Mouse (Mus musculus) right cerebral cortex, postnatal 10 days (tissue): Measurements from ENCODE around the gene Mob3c.

Experiments used
- DNase-seq, 2 experiments: peaks; one replicate each; pipeline ENCODE4 v3.0.0; 2021; ENCODE audit warnings: low spot score in 2 of 2

Gene Mob3c

DNA sequence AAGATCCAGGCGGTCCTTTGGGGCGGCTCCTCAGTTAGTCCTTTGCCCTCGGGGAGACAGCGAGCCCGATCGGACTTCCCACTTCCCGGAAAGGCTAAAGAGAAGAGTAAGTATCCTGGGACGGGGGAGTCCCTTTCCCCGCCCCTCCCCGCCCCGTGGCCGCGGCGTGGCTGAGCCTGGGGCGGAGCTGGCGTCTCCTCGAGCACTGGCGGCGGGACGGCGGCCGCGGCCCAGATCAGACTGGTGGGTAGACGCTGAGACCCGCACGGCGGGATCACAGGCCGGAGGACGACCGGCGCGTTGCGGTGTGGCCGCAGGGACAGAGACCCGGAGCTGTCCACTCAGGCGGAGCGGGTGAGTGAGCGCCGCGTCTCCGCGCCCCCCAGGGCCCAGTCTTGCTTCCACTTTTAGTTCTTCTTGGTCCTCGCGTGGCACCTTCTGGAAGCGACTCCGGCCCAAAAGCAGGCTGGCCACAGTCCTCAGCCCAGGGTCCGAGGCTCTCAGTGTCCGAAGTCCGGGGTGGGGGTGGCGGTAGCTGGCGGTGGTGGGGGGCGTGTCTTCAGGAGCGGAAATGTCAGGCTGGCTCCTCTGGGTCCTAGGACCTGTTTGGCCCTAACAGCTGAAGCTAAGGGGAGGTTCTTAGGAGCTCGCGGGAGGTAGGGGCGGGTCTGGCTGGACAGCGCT lies at the start of gene Mob3c:
Gene Mob3c (plus strand): TSS at position 205 of the 684 bp plus-strand sequence.
- DNase-seq: peak; percentile 60 to 64

DNA sequence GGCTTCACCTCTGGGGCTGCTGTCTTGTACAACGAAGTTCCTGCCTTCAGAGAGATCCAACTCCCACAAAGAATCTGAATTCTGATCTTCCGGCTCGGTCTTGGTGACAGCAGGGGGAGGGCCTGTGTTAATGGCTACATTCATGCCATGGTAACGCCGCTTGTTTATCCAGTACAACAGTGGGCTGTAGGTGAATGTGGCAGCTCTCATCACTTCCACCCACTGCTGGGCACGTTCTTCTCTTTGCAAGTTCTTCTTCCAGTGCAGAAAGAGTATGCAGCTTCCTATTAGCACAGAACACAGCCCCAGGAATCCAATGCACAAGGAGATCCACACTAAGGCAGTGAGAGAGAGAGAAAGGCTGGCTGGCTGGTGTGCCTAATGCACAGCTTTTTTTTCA lies 47.6 kb upstream of the Mob3c start:
- no peak for DNase-seq

DNA sequence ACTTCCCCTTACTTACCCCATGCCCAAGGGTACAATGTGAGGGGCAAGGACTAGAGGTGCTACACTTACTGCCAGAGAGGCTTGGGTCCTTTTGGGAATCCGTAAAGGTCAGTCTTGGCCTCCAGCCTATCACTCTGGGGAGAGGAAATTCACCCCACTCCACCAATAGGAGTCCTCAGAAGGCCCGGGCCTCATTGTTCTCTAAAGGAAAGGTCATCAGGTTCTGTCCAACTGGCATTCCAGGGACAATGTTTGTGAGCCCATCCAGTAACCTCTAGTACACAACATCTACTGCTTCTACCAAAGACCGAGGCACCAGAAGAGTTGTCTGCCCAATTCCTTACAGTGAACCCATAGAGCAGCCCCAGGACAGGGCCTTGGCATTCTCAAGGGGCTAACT lies 47.0 kb upstream of the Mob3c start, which contains the start of gene Tex38:
Gene Tex38 (minus strand): TSS at position 101 of the 400 bp plus-strand sequence.
- no peak for DNase-seq

DNA sequence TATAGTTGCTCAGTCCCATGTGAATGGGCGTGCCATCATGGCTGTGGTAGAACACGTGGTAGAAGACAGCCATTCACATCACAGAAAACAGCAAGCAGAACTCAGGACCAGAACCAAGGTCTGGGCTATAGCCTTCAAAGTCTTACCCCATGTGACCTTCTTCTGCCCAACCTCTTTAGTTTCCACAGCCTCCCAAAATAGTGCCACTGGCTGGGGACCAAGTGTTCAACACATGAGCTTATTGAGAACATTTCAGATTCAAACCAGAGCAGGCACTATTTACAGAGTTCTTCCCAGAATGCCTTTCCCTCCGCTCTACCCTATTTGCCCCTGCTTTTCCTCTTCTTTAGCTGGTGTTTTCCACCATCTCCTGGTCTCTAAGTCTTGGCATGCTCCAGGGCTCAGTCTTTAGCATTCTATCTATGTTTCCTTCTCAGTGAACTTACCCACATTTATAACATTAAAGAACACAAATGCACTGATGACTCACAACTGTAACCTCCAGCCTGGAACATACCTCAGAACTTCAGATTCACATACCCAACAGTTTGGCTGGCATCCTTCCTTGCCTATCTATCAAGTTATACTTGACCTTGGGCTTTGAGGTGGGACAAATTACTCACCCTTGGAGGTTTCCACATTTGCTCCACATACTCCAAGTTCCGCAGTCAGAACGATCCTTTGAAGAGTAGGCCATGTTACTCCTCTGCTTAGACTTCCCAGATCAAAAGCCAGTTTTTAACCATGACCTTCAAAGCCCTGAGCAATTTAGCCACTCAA lies 45.7 kb upstream of the Mob3c start:
- no peak for DNase-seq

DNA sequence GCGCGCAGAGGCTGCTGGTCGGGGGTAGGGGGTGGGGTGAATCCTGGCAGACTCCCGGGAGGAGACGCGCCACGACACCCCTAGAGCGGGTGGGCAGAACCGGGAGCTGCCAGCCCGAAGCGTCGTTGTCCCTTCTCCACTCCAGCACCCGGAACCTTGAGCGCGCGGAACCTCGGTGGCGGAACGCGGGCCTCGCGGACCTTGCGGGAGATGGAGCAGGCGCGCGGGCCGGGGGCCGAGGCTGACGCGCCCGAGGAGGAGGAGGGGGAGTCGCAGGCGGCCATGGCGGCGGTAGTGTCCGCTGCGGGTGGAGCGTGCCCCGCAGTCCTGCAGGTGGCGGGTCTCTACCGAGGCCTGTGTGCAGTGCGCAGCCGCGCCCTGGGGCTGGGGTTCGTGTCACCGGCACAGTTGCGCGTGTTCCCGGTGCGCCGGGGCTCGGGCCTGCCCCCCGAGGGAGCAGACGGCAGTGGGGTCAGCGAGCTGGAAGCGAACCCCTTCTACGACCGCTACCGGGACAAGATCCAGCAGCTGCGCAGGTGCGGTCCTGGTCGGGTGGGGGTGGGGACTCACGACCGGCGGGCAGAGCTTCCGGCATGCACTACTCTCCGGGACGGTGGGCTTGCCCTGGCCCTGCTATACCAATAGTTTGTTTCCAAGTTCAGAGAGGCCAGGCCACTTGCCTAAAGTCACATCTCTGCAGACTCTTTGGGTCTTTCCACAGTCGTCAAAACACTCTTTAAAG lies 43.0 kb upstream of the Mob3c start, which contains the start of gene Atpaf1:
Gene Atpaf1 (plus strand): TSS at position 44 of the 742 bp plus-strand sequence.
- peak; percentile 87 to 90 for DNase-seq

DNA sequence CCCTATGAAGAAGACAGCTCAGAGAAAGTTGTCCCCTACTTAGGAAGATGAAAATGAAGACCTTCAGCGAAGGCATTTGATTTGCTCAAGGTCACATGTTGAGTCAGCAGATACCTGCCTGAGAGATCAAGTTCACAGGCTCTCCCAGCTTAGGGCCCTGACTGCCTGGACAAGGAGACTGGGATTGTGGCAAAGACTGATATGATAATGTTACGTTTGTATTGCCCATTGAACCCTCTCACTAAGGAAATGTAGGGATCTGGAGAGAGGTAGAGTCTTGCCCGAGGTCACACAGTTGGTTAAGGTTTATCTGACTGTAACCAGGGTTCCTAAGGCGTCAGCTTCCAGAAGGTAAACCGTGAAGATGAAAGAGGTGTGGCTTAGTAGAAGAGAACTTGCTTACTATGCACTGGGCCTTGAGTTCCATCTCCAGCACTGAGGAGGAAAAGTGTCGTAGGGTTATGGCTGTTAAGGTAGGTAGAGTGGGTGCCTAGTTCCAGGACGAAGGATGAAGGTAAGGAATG lies 42.3 kb upstream of the Mob3c start:
- no peak for DNase-seq

DNA sequence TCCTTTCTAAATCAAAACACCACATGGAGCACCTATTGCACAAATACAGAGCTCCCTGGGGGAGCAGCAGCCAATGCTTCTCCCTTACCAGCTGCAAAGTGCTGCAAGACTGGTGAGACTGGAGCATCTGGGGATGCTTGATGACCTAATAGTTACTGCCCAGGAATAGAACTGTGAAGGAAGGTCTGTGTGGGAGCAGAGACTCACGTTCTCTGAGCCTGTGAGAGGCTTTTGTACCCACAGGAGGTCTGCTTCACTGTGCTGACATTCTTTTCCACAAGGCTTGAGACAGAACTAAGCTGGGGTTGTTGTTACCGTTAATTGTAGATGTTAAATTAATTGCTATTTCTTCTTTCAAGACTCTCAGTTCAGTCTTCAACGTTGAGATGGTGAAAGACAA lies 37.0 kb upstream of the Mob3c start:
- no peak for DNase-seq

DNA sequence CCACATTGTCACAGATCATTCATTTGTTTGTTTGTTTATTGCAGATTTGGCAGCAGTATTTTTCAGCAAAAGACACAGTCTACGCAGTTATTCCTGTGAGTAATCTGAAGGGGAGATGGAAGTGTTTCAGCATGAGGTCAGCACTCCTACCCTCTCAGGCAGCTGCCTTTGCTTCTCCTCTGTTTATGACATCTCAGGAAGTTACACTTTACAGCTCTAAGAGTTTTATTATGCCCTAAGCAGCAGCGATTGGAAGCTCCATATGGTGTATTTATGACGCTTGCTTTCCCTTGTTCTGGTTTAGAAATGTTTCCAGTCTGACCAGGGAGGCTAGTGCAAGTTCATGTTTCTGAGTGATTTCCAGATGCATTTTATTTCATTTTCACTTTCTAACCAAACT lies 32.5 kb upstream of the Mob3c start:
- DNase-seq: no peak

DNA sequence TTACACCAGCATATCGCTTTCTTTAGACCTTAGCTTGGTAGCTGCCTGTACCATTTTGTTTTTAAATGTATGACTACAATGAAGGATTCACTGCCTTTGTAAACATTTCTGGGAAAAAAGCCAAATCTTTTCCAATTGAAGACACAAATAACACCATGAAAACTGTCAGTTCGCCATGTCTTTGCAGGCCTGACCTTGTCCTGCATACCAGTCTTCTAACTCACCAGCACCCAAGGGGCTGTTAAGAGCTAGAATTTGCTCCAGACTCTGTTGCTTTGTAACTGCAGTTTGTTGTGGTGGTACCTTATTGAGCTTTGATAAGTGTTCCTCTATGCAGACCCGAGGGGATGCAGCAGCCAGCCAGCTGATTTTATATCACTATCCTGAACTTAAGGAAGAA lies 27.9 kb upstream of the Mob3c start:
- no peak for DNase-seq

DNA sequence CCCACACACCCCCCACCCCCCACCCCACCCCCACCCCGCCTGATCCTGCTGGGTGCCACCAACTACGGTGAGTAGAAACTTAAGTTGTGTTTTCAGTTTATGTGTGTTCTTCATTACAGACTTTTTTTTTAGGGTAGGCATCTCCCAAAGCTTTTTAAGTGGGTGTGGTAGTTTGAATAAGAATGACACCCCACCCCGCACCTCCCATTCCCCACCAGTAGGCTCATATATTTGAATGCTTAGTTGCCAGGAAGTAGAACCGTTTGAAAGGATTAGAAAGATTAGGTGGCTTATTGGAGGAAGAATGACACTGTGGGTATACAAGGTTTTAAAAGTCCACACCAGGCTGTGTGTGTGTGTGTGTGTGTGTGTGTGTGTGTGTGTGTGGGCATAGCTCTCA lies 15.6 kb upstream of the Mob3c start:
- no peak for DNase-seq

DNA sequence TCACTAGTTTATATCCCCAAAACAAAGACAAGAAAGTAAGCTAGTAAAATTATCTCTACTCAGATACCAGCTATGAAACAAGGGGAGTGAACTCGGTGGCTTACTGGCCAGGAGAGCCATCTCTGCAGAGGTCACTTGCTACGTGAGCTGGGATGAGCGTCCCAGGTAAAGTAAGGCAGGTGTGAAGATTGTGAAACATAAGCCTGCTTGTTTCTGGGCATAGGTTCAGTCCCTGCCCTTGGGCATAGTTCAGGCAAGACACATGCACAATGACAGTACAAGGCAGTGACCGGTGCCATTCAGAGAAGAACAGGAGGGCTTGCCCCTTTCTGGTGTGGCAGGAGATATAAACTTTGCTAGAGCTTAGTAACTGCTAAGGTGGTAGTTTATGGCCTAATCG lies 12.3 kb upstream of the Mob3c start:
- no peak for DNase-seq

DNA sequence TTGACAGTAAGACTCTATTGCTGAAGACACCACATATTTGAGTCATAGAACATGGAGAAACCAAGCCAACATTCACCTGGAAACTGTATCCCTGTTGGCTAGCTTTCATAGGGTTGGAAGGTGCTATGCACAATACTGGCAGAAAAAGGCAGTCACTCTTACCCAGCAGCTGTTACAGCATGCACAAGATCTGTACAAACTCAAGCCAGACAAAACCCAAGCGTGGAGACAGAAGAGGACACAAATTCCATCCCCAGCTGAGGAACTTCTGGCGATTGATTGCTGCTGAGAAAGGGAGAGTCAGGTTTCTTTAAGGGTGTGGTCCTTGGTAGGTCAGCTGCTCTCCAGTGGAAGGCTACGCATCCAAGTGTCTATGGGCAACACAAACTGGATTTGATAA lies 7.7 kb upstream of the Mob3c start:
- DNase-seq: no peak

DNA sequence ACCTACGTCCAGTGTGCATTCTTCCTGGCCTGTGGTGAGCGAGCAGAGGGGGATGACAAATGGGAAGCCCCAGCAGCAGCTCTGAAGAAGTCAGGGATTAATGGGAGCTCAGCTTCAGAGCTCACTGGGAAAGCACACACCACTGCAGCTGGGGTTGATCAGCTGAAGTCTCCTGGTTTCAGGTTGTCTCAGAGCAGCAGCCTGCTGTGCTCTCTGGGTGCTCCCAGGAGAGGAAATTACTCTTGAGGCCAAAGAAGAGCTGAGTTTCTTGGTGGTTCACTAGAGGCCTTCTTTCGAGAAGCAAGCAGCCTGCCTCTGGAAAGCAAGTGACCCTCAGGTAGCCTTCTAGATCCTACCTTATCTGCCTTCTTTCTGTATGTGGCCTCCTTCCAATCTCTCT lies 6.9 kb upstream of the Mob3c start:
- DNase-seq: no peak

DNA sequence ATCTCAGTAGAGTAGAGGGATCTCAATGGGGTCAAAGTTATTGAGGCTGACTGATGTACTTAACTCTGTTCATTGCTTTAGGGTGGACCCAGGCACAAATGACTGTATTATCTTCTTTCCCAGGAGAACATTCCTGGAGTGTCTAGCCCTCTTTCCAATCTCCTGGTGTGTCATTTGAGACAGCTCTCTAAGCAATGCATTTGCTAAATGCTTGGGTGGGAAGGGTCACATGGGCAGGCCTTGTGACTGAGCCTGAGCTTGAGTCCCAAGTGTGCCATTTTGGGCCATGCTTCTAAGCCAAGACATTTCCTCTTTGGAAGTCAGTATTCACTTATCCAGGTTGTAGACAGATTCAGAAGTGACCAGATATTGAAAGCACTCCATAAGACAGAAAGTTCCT lies 6.5 kb upstream of the Mob3c start:
- DNase-seq: no peak

DNA sequence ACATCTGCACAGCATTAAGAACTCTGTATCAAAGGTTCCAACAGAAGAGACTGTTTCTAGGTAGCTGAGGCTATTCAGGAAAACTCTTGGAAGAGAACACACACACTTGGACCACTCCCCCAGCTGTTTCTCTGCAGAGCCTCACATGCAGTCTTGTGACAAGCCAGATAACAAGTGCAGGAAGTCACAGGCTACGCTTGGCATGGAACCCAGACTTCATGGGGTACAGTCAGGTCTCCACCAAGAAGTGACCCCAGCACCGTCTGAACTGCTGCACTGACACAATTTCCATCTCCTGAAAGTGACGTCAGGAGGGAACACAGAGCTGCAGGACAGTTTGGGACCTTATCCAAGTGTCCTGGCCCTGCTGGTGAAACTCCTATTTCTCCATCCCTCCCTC lies 6.0 kb upstream of the Mob3c start:
- no peak for DNase-seq

DNA sequence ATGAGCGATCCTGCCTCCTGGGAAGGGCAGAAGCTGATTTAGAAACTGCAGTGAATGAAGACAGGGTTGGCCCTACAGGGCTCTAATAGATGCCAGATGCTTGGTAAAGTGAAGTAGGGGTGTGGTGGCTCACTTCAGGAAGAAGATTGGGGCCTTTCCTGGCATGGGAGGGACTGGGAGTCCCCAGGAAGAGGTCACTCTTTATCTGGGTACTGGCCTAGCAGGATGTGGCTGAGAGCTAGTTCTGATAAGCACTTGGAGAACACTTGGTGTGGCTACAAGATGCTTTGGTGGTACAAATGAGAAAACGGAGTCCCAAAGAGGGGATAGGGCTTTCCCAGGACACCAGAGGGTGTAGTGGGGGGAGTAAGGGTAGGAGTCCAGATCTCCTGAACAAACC lies 3.7 kb upstream of the Mob3c start:
- peak in 1 of 2 experiments; percentile 14 for DNase-seq

DNA sequence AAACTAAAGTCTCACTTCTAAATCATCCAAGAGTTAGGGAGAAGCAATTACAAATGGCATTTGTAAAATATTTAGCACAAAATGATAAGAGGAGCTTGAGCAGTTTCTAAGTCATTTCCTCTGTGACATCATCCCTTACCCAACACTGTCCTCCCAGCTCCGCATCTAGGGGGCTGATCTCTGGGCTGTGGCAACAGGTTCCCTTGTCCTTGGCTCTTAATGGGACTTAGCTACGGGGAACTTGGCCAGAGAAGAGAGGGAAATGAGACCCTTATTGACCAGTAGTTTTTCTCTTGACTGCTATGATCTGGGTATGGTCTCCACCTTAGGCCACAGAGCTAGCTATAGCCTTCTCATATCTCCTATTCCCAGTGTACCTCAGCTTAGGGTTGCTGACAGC lies 2.6 kb upstream of the Mob3c start:
- peak in 1 of 2 experiments; percentile 9 for DNase-seq

DNA sequence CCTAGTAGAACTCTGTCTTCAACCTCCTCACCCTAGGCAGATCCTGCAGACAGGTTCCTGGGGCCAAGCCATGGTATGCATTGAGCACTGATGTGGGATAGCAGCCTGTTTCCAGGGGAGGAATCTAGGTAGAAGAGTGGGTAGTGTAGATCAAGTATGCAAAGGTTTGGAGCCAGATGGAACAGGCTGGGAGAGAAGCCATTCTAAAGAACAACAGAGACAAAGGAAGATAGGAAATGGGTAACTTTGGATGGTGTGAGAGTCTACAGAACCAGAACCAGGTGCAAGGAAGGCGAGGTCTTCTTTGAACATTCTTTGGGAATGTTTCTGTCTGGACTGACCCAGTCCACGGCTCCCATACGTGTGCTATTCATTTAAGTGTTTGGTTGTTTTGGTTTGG lies 826 bp upstream of the Mob3c start:
- DNase-seq: peak in 1 of 2 experiments; percentile 4

DNA sequence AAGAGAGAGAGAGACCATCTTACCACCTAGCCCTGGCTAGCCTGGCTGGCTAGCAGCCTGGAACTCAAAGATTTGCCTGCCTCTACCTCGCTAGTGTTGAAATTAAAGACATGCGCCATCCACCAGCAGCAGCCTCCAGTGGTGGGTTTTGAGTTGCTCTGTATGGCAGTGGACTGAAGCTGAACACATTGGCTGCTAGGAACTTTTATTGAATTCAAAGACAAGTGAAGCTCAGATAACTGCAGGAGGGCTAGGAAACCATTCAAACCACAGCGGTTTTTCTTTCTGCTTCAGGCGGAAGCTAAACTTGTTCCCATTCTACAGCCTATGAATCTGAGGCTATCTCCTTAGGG lies 381 bp upstream of the Mob3c start:
- peak in 1 of 2 experiments; percentile 19 for DNase-seq

DNA sequence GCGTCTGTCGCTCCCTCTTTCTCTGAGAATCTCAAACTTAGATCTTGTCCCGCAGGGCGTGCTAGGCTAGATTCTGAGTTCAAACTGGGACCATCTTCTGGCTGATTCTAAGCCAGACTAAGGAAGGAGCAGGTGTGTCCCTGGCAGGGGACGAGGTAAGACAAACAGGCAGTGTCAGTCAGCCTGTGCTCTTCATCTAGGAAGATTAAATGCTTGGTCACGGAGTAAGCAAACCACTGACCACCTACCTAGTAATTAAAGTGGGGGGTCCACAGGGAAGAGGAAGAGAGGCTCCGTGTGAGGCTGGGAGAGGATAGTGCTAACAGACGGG lies 645 bp downstream of the Mob3c start:
- DNase-seq: no peak

DNA sequence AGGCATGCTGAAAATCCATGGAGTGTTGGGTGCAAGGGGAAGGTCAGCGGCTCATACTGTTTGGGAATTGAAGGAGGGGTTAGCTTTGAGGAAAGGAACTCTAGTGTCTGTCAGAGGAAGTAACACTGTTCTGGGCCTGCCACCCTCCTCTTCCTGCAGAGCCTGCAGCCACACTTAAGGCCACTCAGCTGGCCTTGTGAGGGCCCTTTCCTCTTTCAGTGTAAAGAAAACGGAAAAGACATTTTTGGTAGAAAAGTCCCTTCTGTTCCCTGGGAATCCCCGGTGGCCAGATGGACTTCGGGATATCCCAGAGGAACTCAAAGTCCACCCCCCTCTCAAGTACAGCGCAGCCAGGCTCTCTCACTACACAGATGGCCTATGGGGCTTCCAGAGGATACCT lies 2.6 kb downstream of the Mob3c start:
- DNase-seq: no peak

DNA sequence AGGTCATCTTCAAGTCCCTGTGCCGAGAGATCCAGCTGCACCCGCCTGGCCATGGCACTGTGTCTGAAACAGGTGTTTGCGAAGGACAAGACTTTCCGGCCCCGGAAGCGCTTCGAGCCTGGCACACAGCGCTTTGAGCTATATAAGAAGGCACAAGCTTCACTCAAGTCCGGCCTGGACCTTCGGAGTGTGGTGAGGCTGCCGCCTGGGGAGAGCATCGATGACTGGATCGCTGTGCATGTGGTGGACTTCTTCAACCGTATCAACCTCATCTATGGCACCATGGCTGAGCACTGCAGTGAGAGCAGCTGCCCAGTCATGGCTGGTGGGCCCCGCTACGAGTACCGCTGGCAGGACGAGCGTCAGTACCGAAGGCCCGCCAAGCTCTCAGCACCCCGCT lies 3.3 kb downstream of the Mob3c start:
- no peak for DNase-seq

DNA sequence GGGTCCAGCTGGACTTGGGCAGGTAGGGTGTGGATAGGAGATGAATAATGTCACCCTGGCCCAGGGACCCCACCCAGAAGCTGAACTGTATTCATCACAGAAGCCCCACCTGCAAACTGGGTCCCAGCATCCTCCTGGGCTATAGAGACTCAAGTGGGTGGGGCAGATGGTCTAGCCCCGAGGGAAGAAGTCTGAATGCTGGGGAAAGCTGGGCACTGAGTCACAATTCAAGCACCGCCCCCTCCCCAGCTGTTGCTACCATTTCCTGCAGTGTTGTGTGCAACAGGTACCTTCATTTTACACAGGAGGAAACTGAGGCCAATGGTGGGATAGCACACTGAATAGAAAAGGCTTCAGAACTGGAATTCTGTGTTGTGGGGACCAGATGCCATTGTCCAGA lies 4.1 kb downstream of the Mob3c start:
- DNase-seq: no peak
